Mouse (Mus musculus) retina, postnatal 1 day (tissue): Measurements from ENCODE around the gene Tmem101.
"Not testable (repeated sequence)": the region's sequence is repeated elsewhere in the genome, so short reads cannot be mapped to it uniquely, and the experiment has no call there.

ENCODE experiments used
- DNase-seq: peaks from one replicate; pipeline ENCODE4 v3.0.0-alpha.2; 2012

Tmem101 gene

DNA sequence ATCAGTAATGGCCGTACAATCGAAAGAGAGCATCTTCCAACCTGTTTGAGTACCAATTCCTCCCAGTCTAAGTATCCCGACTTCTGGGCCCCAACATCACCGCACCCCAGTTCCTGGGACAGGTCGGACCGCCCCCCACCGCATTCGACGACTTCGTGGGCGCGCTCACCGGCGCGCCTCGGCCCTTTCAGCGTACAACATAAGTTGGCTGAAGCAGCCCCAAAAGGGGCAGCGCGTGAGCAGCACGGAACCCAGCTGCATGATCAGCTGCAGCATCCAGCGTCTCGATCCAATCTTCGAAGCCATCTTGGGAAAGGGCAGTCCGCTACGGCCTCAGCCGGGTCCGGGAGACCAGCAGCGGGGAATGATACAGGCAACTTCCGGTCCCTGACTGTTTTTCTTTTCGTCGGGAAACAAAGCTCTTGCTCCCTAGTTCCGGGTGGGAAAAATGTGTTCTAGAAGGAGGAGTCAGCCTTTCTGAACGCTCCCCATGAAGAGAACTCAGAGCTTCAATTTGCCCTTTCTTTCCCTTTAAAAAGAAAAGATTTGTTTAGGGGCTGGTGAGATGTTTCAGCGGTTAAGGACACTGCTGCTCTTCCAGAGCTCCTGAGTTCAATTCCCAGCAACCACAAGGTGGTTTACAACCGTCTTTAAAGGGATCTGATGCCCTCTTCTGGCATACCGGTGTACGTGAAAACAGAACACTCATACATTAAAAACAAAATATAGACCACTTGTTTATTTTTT lies at the start of gene Tmem101:
TSS of gene Tmem101 (minus strand) at position 366 of the 747 bp plus-strand sequence.
- DNase-seq = peak; percentile 96

DNA sequence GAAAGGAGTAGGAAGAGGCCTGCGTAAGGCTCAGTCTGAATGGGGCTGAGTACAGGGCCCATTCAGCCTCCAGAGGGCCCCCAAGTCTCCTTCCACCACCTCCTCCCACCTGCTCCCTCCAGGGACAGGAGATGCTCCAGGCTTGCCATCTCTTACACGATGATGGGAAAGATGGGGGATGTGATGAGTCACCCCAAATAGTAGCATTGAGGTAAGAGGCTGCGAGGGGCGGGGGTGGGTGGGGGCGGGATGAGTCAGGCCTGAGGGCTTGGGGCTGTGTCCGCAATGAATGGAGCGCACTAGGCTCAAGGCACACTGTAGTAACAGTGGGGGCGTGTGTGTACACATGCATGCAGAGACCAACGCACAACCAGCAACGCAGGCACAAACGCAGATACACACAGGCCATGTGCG lies 45.2 kb upstream of the Tmem101 start:
- no peak for DNase-seq

DNA sequence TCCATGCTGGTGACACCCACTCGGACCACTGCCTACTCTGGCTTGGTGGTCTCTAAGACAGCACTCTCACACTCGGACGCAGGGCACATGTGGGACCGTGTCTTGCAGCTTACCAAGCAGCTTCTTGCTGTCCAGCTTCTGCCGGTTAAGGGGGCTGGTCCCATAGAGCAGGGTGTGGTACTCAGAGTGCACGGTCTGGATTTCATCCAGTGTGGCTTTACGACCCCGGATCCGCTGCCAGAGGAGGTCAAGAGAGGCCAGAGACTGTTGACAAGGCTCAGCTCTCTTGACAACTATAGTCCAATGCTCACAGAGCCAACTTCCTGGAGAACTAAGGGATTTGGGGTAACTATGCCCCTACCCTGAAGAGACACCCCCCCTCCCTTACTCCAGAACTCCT lies 43.7 kb upstream of the Tmem101 start:
- DNase-seq = no peak

DNA sequence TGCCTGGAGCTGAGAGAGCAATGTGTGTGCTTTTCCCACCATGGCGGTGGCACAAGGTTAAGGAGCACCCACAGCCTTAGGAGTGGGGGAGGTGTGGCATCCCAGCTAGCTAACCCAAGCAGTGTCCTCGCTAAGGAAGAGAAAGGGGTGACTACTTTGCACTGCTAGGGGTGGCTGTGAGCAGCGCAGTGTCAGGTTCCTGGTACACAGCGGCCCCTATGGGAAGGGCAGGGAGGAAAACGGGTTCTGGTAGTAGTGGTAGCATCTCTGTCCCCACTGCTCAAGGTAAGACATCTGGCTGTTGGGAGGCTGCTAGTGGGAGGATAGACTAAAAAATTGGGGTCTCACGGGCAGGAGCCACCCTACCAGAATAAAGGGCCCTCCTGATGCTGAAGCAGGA lies 42.0 kb upstream of the Tmem101 start:
- no peak for DNase-seq

DNA sequence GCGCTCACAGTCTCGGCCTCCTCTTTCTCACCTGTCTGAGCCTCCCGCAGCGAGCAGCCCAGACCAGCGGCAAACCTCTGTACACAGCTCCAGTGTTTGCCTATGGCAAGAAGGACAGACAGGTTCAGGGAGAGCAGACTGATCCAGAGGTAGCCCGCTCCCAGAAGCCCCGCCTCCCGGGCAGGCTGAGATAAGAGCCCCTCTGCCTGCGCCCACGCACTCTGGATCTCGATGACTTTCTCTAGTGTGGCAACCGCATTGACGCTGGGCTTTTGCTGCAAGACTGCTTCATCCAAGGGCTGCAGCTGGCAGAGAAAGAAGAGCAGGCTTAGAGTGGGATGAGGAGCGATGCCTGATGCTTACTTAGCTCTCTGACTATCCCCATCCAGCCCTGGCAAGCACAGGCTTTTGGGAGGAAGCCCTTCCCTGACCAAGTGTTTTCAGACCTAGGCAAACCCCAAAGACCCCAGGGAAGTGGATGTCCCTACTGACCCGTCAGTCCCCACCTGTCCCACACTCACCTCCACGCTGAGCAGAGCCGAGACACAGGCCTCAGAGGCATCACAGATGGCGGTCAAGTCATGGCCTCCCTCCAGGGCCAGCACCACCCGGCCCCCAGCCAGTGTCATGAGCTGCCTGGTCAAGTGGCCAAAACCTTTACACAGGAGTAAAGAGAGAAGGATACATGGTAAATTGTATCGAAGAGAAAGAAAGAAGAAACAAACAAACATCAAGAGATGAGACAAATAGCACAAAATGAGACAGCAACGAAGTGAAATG lies 40.0 kb upstream of the Tmem101 start:
- no peak for DNase-seq

DNA sequence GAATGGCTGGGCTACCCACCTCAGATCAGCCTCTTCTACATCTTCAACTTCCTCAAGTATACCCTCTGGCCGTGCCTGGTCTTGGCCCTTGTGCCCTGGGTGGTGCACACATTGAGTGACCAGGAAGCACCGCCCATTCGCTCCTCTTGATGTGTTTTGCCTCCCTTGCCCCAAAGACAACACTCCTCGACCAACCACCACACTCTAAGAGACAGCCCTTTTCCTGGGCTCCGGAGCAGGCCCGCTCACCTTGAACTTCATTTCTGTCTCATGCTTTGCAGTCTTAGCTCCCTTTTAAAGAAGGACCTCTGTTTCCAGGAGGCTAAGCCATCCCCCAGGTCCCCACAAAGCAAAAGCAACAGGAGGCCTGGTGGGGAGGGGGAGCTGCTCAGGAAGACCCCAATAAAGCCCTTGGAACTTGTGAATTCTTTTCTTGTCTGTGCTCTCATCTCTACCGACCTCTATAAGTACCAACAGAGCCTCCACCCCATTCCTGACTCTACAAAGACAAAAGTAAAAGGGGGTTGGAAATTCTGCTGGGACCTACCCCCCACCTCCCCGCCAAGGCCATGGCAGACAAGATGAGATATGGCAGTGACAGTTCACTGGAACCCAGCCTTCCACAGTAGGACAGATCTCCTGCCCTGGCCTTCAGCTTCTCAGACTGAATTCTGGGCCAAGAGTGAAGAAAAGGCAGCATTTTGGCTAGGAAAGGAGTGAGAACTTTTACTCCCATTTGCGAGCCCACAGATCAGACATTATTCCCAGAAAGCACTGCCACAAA lies 37.6 kb upstream of the Tmem101 start:
- DNase-seq = no peak

DNA sequence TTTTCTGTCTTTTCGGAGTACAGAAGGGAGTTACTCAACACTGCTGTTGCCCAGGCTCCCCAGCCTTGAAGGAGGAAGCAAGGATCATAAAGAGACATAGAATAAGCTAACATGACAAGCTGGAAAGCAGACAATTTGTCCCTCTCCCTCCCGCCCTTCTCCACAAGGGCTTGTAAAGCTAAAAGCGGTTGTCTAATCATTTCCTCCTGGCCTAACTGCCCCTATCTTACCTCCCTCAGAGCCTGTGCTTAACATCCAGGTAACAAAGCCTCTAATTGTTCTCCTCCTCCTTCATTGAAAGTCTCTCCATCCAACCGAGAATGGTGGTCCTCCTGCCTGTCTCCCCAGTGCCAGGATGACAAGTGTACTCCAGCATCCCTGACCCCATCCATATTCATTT lies 34.6 kb upstream of the Tmem101 start:
- DNase-seq = no peak

DNA sequence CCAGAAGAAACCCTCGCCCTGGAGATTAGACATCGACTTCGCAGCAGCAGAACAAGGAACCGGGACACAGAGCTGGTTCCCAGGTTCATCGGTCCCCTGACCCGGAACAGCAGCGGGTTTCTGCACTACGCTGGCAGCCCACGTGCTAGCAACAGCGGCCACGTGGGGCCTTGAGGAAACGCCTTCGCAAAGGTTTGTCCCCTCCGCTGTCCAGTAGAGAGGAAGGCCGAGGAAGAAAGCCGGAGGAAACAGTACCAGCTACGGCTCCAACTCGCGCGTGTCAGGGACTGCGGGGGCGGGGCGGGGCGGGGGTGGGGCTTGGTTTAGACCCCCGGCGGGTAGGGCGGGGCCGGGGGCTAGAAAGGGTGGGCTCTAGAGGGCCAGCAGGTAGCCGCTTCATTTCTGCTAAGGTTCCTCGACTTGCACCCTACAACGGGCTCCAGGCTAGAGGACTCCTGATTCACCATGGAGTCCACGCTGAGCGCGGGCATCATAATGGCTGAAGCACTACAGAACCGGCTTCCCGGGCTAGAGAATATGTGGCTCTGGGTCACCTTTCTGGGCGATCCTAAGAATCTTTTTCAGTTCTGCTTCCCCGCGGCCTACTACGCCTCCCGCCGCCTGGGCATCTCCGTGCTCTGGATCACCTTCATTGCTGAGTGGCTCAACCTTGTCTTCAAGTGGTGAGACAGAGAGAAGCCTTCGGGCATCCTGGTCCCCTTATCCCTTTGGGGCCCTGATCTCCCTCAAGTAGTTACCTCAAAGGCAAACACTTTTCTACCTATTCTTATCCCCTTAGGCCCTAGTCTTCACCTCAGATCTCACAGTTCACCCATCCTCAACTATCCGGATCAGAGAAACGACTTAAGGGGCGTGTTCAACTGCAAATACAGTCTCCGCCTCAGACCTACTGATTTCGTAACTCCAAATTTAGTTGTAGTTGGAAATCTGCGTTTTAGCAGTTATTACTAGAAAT lies 33.5 kb upstream of the Tmem101 start, which contains the start of gene G6pc3:
TSS of gene G6pc3 (plus strand) at position 160 of the 976 bp plus-strand sequence.
- peak; percentile 96 for DNase-seq

DNA sequence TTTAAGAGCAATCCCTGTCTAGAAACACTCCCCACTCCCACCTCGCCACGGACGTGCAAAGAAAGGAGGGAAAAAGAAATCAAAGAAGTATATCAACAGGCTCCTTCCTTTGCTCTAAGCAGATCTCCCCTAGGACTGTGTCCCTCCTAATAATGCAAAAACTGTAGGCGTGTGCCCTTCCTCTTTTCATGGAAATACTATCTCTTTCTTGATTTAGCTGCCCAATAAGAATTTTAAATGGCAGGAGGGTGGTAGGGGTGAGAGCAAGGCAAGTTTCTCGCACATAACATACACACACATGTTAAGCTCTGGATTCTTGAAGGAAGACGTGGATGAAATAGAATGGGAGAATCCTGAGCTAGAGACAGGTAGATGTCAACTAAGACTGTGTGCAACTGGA lies 32.8 kb upstream of the Tmem101 start:
- no peak for DNase-seq

DNA sequence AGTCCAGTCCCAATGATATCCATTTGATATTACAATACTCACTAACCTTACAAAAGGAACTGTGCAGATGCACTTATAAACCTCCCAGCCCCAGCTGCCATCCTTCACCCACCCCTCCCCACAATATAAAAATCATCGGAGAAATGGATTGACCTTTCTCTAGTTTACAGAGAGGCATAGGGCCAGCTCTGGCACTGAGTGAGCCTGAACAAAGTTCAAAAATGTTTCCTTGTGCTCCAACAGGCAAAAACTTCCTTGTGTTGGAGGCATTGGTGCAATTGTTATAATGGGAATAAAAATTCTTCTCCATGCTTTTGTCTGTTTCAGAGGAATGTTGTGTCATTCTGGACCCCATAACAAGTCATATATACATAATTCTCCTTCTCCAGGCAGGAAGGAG lies 30.0 kb upstream of the Tmem101 start:
- no peak for DNase-seq

DNA sequence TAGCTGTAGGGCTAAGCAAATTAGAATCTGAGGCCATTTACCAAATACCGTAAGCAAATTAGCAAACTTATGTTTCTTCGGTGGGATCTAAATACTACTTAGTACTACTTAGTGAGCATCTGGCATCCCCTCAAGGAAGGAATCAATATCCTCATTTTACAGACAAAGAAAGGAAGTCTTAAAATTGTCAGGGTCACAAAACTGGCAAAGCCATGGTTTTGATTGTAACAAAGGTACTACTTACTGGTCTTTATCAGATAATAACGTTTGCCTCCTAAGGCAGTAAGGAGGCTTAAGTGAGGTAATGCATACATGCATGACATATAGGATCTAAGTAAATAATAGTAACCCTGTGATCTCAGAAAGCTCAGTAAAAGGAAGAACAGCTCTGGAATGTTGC lies 29.5 kb upstream of the Tmem101 start:
- no peak for DNase-seq

DNA sequence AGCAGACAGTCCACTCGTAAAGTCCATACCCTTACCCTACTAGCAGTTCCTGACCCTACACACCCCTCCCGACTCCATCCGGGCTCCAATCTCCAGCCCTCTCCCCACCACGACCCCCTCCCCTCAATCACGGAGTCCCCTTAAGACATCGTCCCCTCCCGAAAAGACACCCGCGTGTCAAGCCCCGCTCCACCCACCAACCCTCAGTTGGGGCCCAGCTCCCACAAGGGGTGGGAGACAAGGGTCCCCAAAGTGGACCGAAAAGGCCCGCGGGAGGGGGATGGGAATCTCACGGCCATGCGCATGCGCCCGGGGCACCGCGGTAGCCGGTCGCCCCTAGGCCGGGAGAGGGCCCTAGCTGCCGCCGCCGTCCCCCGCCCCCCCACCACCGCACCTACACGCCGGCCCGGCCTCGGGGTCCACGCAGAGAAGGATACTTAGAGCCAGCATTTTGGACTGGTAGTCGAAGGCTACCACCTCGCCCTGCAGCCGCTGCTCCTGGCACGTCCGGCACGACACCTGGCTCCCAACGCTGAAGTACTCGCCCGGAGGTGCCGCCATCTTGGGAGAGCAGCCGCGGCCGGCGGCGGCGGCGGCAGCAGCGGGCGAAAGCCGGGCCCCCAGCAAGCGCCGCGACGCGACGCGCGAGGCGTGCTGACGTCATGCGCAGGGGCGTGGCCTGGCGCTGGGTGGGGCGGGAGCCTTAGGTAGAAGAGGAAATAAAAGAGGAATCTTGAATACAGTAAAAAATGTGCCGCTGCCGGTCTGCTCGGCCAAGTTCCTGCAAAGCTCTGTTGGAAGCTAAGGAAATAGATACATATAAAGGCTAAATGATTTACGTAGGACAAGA lies 28.7 kb upstream of the Tmem101 start, which contains the start of gene Lsm12:
TSS of gene Lsm12 (minus strand) at position 651 of the 850 bp plus-strand sequence.
- DNase-seq = peak; percentile 95

DNA sequence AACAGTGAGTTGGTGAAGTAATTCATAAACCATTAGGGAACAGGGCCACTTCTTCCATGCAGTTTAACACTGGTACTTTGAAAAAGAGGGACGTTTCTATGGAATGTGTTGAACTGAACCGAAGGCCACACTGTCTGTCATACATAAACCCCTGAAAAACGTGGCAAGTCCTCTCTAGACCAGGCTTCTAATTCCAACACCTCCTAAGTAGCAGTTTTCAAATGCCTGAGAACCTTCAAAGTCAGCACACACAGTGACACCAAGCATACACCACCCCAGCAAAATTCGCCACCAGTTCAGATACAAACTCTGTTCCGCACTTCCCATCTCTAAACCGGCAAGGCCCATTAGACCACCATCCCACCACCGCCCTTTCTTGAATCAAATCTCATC lies 28.0 kb upstream of the Tmem101 start:
- DNase-seq = no peak

DNA sequence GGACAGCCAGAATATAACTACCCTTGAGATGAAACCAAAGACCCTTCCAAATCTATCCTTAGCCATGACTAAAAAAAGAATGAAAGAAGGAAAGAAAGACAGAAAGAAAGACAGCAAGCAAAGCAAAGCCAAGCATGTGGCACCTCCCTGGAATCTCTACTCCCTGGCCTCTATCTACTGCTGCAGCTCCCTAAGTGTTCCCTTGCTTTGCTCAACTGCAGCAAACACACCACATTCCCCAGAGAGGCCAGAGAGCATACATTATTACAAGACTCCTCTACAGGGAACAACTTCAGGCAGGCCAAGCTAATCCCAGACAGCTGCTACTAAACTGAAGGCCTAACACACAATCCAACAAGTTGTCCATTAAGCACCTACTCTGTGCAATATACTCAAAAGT lies 23.6 kb upstream of the Tmem101 start:
- no peak for DNase-seq

DNA sequence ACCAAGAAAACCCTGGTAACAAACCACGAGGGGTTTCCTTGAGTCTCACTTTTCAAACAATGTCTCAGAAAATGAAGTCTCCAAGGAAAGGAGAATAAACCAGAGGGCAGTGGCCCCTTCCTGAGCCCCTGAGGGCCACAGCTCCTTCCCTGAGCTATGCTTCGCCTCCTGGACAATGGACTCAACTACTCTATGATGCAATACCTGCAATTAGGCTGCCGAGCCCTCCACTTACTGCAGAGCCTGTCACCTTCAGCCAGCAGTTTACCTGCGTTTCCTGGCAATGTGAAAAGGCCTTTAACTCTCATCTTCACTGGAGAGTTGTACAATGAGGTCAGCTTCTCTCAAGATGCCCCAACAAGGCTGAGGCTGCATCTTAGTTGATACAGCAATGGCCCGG lies 12.5 kb upstream of the Tmem101 start:
- DNase-seq = no peak

DNA sequence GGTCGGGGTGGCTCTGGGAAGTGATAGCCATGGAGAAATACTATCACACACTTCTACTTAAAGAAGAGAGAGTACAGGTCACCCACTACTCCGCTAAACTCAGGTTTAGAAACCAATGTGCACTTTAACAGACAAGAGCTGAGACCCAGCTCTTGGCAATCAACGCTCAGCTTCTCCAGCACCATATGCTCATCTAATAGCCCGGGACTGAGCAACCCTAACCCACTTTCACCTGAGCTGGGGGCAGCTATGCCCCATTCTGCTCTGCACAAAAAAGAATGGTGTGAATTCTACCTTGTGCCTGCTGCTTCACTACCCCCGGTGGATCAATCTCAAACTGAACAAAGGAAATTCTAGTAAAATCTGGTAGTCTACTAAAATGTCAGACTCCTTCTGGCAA lies 11.3 kb upstream of the Tmem101 start:
- no peak for DNase-seq

DNA sequence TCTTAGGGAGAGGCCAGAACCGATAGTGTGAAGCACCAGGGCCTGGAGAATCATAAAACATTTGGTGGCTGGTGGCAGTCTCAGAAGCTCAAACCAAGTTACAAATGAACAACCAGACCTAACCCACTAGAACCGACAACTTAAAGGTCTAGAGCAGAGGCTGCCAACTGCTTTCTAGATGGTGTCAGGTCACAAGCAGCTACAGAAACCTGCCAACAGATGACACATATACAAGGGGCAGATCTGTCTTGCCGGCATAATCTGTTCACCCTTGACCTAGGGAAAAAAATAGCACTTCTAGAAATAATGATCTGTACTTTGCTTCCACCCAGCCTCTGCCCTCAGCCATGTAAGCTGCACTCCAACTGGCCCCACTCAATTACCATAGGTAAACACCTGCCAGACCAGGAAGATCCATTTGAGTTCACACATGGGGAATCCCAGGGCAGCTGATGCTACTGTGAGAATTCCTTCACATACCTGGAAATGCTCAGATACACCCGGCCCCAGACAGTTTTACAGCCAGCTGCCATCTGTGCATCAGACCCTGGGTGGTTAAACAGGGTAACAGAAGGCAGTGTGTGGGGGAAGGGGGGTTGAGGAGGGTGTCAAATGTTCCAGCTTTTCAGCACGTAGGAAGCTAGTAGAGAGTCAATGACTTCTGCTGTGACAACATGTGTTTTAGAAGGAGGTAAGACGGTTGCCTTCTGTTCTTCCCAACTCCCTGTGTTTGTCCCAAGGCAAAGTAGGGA lies 9.9 kb upstream of the Tmem101 start:
- DNase-seq = no peak

DNA sequence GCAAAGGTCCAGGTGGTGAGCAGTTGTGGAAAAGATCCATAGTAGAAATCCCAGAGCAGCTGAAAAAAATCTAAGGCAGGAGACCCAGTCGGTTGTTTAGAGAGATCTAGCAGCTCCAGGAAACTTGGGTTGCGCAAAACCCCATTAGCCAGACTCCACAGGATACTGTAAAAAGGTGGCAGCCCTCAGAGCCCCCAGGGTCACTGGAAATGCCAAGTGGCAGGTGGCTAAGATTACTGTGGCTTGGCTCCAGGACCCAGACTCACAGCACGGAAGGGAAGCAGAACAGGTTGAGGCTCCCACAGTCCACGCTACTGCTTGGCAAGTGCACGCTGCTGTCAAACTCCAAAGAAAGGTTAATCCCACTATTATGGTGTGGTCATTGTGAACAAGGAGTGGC lies 3.6 kb upstream of the Tmem101 start:
- no peak for DNase-seq

DNA sequence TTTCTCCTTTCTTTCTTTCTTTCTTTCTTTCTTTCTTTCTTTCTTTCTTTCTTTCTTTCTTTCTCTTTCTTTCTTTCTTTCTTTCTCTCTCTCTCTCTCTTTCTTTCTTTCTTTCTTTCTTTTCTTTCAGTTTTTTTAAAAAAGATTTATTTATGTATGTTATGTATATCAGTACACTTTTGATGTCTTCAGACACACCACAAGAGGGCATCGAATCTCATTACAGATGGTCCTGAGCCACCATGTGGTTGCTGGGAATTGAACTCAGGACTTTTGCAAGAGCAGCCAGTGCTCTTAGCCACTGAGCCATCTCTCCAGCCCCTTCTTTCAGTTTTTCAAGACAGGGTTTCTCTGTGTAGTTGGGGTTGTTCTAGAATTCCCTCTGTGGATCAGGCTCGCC lies 1.8 kb upstream of the Tmem101 start:
- DNase-seq = not testable (repeated sequence)

DNA sequence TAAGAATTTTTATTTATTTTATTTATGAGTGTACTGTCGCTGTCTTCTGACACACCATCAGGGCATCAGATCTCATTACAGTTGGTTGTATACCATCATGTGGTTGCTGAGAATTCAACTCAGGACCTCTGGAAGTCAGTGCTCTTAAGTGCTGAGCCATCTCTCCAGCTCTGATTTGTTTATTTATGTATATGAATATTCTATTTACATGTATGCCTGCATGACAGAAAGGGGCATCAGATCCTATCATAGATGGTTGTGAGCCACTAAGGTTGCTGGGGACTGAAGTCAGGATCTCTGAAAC lies 534 bp upstream of the Tmem101 start:
- DNase-seq = no peak
